Mouse (Mus musculus) hindbrain, embryonic 15.5 days (tissue): ENCODE measurements at regions not wholly inside any gene's neighbourhood (a gene's known extent, or its start where the extent isn't known, plus 50 kb on each side); places are given as distances from the start of the nearest gene placed in this dataset.

ENCODE experiments used
- ATAC-seq: fragments of 200-750 bp; cut with Nextera tagmentation; 2 replicates; pipeline ENCODE4 v1.8.0; 2017; ENCODE audit warnings: low read depth, moderate number of reproducible peaks, moderate TSS enrichment; ENCODE audit not compliant: low FRiP score
- H3K27ac ChIP-seq: fragments of 300-500 bp; sonication (generic); replicated peaks from 2 replicates; pipeline ENCODE4 v1.5.1; 2015; ENCODE audit warnings: mild to moderate bottlenecking, inconsistent platforms
- H3K27me3 ChIP-seq: fragments of 300-500 bp; sonication (generic); 2 replicates; pipeline ENCODE4 v1.6.1; 2015; ENCODE audit warnings: control low read depth, inconsistent platforms
- H3K36me3 ChIP-seq: fragments of 300-500 bp; sonication (generic); 2 replicates; pipeline ENCODE4 v1.6.1; 2015; ENCODE audit warnings: control low read depth, inconsistent platforms
- H3K4me1 ChIP-seq: fragments of 300-500 bp; sonication (generic); replicated peaks from 2 replicates; pipeline ENCODE4 v1.6.1; 2015; ENCODE audit warnings: control low read depth, inconsistent platforms
- H3K4me2 ChIP-seq: fragments of 300-500 bp; sonication (generic); 2 replicates; pipeline ENCODE4 v1.6.1; 2015; ENCODE audit warnings: moderate library complexity, mild to moderate bottlenecking, inconsistent platforms
- H3K4me3 ChIP-seq: fragments of 300-500 bp; sonication (generic); 2 replicates; pipeline ENCODE4 v1.5.1; 2015; ENCODE audit warnings: mild to moderate bottlenecking, inconsistent platforms
- H3K9ac ChIP-seq: fragments of 300-500 bp; sonication (generic); 2 replicates; pipeline ENCODE4 v1.6.1; 2015; ENCODE audit warnings: inconsistent platforms
- H3K9me3 ChIP-seq: fragments of 300-500 bp; sonication (generic); 2 replicates; pipeline ENCODE4 v1.6.1; 2016; ENCODE audit warnings: control low read depth, inconsistent platforms
- WGBS: fragments of 180-500 bp; shearing (Covaris S2); methylation state at CpG from one replicate; pipeline ENCODE4 v1.1.7; 2015; 5-methylcytosine and 5-hydroxymethylcytosine counted together

DNA sequence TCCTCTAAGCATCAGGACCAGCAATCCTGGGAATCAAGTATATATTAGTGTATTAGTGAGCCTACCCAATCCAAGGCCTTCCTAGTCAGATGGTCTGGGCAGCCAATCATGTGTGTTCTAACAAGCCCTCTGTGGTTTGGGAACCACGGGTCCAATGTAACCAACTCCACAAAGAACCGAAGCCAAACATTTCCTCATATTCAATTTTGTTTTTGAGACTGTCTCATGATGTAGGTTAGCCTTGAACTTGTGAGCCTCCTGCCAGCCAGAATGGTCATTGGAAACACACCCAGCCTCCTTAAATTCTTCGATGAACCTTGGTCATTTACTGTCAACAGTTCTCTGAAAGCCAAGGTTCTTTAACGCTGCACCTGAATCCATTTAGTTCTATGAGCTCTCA is 187.4 kb upstream of the Mkln1 start:
- no peaks in the 10 kb centered on the region for H3K9me3 ChIP-seq
- no peaks in the 10 kb centered on the region for H3K4me1 ChIP-seq
- H3K27me3 ChIP-seq, result 0 out of 2 replicates have a peak, but pooled peaks cover 7% of the 10 kb centered on the region
- no peaks in the 10 kb centered on the region for H3K36me3 ChIP-seq
- H3K4me2 ChIP-seq, result no peak overlapping the region
- H3K4me3 ChIP-seq, result no peak overlapping the region
- H3K27ac ChIP-seq, result no peak overlapping the region
- ATAC-seq, result no peak
- 86% methylated on average over 4 of the region's 4 CpGs for WGBS
- H3K9ac ChIP-seq, result no peak overlapping the region

DNA sequence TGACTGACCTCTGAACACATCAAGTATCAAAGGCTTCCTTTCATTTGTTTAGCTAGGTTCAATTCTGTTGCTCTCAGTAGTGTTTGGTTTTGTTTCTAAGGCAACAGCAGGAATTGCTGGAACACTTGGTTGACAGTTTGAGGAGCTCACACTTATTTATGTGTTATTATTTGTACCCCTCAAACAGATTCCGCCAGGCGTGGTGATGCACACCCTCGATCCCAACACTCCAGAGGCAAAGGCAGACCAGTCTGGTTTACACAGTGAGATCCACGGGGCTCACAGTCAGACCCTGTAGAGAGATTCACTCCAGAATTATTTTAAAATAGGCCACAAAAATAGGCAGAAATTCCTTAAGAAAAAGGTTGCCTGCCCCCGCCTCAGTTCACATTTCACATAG is 186.9 kb upstream of the Mkln1 start:
- no peak for ATAC-seq
- Histone ChIP-seq H3K9ac (no peak overlapping the region), H3K4me2 (no peak overlapping the region), H3K4me1 (no peaks in the 10 kb centered on the region), H3K4me3 (no peak overlapping the region), H3K36me3 (no peaks in the 10 kb centered on the region), H3K27ac (no peak overlapping the region), H3K9me3 (no peaks in the 10 kb centered on the region), H3K27me3 (0 out of 2 replicates have a peak, but pooled peaks cover 7% of the 10 kb centered on the region)
- WGBS, result 73% methylated on average over 5 of the region's 5 CpGs

DNA sequence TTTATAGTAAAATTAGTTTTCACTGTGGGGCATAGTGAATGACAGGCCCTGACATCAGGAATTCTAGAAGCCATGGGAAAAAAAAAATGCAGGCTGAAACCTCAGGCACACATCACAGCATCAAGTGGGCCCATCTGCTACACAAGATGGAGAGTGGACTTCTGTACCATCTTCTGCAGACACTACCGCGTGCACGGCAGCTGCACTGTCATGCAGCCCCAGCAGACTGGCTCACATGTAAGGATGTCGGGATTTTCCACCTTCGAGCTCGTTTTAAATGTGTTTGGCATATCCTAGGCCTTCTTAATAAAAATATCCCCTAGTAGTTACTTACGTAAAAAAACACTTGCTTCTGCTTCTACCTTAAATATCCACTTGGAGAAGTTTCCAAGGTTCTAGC is 186.5 kb upstream of the Mkln1 start:
- Histone ChIP-seq H3K4me3 (no peak overlapping the region), H3K27me3 (0 out of 2 replicates have a peak, but pooled peaks cover 7% of the 10 kb centered on the region), H3K27ac (no peak overlapping the region), H3K4me1 (peaks cover 3% of the 10 kb centered on the region), H3K4me2 (no peak overlapping the region), H3K36me3 (no peaks in the 10 kb centered on the region), H3K9me3 (no peaks in the 10 kb centered on the region), H3K9ac (no peak overlapping the region)
- no peak for ATAC-seq
- 81% methylated on average over 7 of the region's 7 CpGs for WGBS

DNA sequence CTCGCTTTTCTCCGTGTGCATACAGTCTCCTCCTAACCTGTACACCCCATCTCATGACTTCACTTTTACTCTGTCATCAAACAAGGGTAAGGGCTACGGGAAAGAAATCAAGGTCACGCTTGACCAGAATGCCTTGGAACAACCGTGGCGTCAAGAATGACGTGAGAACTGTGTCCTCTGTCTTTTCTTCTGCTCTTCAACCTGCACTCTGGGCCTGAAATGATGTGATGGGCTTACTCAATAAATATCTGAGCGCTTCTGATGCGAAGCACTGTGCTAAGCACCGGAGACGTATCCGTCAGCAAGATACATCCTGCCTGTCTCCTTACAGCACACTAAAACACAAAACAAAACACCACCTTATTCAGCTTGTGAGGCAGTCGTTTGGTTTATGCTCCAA is 185.8 kb upstream of the Mkln1 start:
- 79% methylated on average over 13 of the region's 13 CpGs for WGBS
- Histone ChIP-seq H3K36me3 (no peaks in the 10 kb centered on the region), H3K4me3 (no peak overlapping the region), H3K4me2 (no peak overlapping the region), H3K9me3 (no peaks in the 10 kb centered on the region), H3K27ac (no peak overlapping the region), H3K27me3 (0 out of 2 replicates have a peak, but pooled peaks cover 7% of the 10 kb centered on the region), H3K9ac (no peak overlapping the region), H3K4me1 (peaks cover 7% of the 10 kb centered on the region)
- ATAC-seq, result no peak

DNA sequence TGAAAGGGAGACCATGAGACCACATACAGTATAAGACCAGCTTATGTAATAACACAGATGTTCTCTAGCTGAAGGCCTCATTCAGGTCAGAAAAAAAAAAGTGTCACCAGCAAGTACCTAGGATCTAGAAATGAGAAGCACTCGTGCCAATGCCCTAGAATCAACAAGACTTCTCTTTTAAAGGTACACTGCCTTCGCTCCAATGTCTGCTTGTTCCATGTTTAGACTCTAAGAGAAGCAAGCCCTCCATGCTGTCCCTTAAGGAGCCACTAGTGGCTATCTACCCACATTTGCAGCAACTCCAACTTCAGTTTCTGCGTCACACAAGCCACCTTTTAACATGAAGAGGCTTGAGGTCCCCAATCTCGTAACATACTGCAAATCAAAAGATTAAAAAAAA is 185.4 kb upstream of the Mkln1 start:
- WGBS, result 89% methylated on average over 4 of the region's 4 CpGs
- no peak overlapping the region for H3K9ac ChIP-seq
- no peak overlapping the region for H3K4me2 ChIP-seq
- H3K27me3 ChIP-seq, result 0 out of 2 replicates have a peak, but pooled peaks cover 7% of the 10 kb centered on the region
- no peak overlapping the region for H3K4me3 ChIP-seq
- no peak for ATAC-seq
- no peaks in the 10 kb centered on the region for H3K36me3 ChIP-seq
- H3K4me1 ChIP-seq, result peaks cover 12% of the 10 kb centered on the region
- H3K9me3 ChIP-seq, result no peaks in the 10 kb centered on the region
- no peak overlapping the region for H3K27ac ChIP-seq

DNA sequence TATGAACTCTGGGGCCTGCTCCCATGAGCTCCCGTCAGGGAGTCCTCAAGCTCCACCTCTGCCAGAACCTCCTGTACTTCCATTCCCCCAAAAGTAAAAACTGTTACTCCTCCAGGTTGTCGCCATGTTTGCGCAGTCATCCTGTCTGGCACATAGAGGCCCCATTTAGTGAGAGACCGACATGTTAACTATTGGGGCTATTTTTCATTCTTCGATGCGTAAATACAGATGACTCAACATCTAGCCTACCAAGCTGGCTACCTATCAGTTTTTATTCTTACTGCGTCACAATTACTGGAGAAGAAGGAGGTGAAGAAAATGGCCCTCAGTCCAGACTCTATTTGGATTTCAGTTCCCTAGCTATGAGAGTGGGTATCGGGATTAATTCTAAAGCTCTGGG is 182.9 kb upstream of the Mkln1 start:
- Histone ChIP-seq H3K9ac (no peak overlapping the region), H3K36me3 (no peaks in the 10 kb centered on the region), H3K4me3 (peak overlapping the region; percentile 93), H3K4me2 (peak overlapping the region; percentile 100), H3K9me3 (no peaks in the 10 kb centered on the region), H3K4me1 (peaks cover 32% of the 10 kb centered on the region), H3K27ac (no peak overlapping the region), H3K27me3 (peaks cover 21% of the 10 kb centered on the region)
- 69% methylated on average over 8 of the region's 8 CpGs for WGBS
- no peak for ATAC-seq

DNA sequence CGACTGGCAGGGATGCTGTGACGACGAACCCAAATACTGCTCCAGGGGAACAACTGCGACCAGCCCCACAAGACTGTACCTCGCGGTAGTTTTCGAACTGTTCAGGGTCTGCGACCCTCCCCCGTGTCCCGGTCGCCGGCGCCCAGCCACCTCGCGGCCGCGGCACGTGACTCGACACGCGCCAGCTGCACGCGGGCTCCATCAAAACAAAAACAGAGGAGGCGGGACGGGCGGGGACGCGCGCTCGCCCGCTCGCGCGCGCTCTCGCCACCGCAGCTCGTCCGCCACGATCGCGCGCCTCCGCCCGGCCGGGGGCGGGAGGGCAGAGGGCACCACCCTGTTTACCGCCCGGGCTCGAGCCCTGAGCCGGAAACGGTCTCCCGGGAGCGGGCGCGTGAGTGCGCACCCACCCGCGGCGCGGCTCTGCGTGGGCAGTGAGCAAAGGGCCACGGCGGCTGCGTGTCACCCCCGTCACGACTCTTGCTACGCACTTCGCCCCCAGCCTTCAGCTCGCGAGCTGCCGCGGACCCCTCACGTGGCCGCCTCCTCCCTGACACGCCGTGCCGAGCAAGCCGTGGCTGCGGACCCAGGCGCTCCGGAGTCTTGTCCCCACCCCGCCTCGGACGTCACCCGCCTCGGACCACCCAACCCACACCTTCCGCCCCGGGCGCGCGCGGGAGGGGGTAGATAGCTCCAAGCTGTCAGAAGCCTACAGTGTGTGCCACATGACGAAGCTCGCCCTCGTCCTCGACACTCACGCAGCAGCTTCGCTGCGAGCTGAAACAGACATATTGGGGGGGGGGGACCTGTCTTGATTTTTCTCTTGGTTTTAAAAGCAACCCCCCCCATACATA is 182.1 kb upstream of the Mkln1 start:
- no peaks in the 10 kb centered on the region for H3K36me3 ChIP-seq
- peaks cover 26% of the 10 kb centered on the region for H3K27me3 ChIP-seq
- H3K4me3 ChIP-seq, result peak overlapping the region; percentile 93
- H3K4me2 ChIP-seq, result peak overlapping the region; percentile 100
- ATAC-seq, result peak; percentile 73
- peak overlapping the region; percentile 45 for H3K27ac ChIP-seq
- WGBS, result under 1% methylated on average over 97 of the region's 100 CpGs
- H3K9ac ChIP-seq, result peak overlapping the region; percentile 67
- H3K9me3 ChIP-seq, result no peaks in the 10 kb centered on the region
- peaks cover 40% of the 10 kb centered on the region for H3K4me1 ChIP-seq

DNA sequence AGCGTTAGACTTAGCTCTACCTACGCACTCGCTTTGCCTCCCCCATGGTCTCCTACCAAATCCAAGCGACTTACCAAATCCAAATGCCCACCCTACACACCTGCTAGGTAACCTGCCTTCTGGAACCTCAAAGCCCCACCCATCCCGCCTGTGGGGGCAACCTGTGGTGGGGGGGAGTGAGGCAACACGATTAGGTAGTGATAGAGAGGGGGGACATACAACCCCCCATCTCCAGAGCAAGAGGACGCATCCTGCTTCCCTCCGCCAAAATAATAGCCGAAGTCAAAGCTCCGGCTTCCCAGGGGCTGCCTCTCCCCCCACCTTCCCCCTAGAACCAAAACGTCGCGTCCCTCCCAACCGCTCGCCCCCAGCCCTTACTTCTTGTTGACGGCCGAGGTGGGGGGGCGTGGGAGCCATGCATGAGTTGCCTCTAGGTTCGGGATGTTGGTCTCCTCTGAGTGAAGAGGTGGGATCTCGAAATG is 181.4 kb upstream of the Mkln1 start:
- WGBS, result under 1% methylated on average over 20 of the region's 20 CpGs
- ATAC-seq, result peak; percentile 43
- Histone ChIP-seq H3K4me2 (peak overlapping the region; percentile 100), H3K36me3 (no peaks in the 10 kb centered on the region), H3K9me3 (no peaks in the 10 kb centered on the region), H3K4me3 (peak overlapping the region; percentile 93), H3K27me3 (peaks cover 26% of the 10 kb centered on the region), H3K9ac (peak overlapping the region; percentile 67), H3K27ac (no peak overlapping the region), H3K4me1 (peaks cover 44% of the 10 kb centered on the region)

DNA sequence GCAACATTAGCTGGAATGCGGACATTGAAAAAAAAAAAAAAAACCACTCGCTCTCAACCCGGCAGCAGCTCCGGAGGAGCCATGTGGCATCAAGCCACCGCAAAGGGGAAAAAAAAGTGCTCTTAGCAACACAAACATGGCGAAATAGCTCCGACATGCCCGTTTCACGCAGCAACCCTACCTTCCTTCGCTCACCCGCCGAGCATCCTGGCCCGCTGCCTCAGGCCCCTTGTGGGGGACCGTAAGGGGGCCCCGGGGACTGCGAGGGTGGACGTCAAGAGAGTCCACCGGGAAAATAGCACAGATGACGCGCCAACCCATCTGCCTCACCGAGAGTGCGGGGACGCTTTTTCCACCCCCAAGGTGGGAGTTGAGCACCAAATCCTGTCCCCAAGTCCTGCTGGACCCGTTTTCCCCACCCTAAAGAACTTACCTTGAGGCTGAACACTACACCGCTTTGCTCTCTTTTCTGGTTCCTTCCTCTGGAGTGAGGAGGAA is 180.8 kb upstream of the Mkln1 start:
- H3K4me1 ChIP-seq, result peaks cover 44% of the 10 kb centered on the region
- H3K27me3 ChIP-seq, result peaks cover 26% of the 10 kb centered on the region
- no peak overlapping the region; the same call in 1 of the 2 replicates for H3K27ac ChIP-seq
- ATAC-seq, result no peak
- H3K36me3 ChIP-seq, result no peaks in the 10 kb centered on the region
- WGBS, result under 1% methylated on average over 24 of the region's 25 CpGs
- peak overlapping the region; percentile 100 for H3K4me2 ChIP-seq
- H3K4me3 ChIP-seq, result peak overlapping the region; percentile 93
- no peaks in the 10 kb centered on the region for H3K9me3 ChIP-seq
- H3K9ac ChIP-seq, result peak overlapping the region; percentile 37

DNA sequence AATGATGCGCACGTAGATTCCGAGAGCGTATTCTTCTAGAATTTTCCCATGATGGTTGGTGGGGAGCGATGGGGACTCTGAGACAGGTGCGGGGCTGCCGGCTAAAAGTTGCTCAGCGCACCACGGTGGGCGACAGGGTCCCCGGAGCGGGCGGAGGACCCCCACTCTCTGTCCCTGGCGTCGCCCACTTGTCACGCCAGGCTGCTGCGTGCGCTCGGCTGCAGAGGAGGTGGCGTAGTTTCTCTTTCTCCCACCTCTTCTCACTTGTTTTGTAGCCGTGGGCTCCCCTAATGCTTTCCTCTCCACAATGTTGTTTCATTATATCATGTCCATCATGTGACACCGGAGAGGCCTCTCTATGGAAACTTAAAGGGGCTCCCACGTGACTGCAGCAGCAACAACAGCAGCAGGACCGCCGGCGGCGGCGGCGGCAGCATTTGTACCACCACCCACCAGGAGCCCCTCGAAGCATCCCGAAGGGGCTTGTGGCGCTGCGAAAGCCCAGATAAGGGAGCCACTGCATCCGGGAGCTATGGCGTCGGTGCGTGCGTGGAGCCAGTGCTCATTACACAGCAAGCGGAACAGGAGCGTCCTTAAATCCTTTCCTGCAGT is 180.3 kb upstream of the Mkln1 start:
- peak overlapping the region; percentile 100 for H3K4me2 ChIP-seq
- H3K27me3 ChIP-seq, result peaks cover 26% of the 10 kb centered on the region
- H3K4me3 ChIP-seq, result peak overlapping the region; percentile 93
- no peak for ATAC-seq
- under 1% methylated on average over 40 of the region's 40 CpGs for WGBS
- H3K9ac ChIP-seq, result peak overlapping the region; percentile 37
- peak overlapping the region; percentile 27 for H3K27ac ChIP-seq
- H3K4me1 ChIP-seq, result peaks cover 44% of the 10 kb centered on the region
- no peaks in the 10 kb centered on the region for H3K9me3 ChIP-seq
- H3K36me3 ChIP-seq, result no peaks in the 10 kb centered on the region

DNA sequence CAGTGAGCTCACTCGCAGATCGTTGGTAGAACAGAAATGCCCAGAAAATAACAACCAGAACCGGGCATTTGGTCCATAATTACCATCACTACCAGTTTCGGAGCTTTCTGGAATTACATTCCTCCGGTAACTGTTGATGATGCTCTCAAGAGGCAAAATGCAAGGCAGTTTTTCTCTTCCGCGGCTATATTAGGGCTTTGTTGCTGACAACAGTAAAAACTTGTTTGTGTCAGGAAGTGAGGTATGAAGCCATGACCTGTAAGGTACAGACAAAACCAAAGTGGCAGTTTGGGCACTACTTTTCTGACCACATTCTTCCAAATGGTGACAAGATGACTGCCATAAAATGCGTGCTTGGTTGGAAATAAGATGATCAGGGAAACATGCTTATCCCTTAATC is 179.7 kb upstream of the Mkln1 start:
- Histone ChIP-seq H3K27me3 (peaks cover 26% of the 10 kb centered on the region), H3K9ac (no peak overlapping the region), H3K4me2 (peak overlapping the region; percentile 100), H3K4me3 (peak overlapping the region; percentile 93), H3K9me3 (no peaks in the 10 kb centered on the region), H3K36me3 (no peaks in the 10 kb centered on the region), H3K27ac (no peak overlapping the region), H3K4me1 (peaks cover 44% of the 10 kb centered on the region)
- ATAC-seq, result no peak
- 34% methylated on average over 8 of the region's 8 CpGs for WGBS

DNA sequence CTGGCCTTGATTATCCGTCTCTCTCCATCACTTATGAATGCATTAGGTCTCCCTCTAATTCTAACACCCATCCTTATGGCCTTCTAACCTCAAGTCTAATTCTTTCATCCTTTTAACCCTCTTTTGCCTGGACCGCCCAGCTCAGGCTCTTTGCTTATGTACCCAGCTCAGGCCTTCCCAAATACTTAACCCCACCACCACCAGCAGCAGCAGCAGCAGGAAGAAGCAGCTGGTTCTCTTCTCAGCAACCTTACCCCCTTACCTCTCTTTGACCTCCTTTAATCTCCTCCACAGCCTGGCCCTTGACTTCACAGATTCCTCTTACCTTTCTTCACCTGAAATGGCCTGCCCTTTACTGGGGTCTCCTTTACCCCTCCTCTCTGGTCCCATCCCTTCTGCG is 178.8 kb upstream of the Mkln1 start:
- ATAC-seq, result no peak
- 38% methylated on average over 3 of the region's 3 CpGs for WGBS
- Histone ChIP-seq H3K4me3 (peak overlapping the region; percentile 40), H3K27me3 (peaks cover 24% of the 10 kb centered on the region), H3K36me3 (no peaks in the 10 kb centered on the region), H3K4me2 (peak overlapping the region; percentile 72), H3K4me1 (peaks cover 44% of the 10 kb centered on the region), H3K9me3 (no peaks in the 10 kb centered on the region), H3K27ac (no peak overlapping the region), H3K9ac (0 out of 2 replicates have a peak overlapping the region, but pooled peaks have one; percentile 24)
